Mouse (Mus musculus) kidney, postnatal 0 days (tissue): ENCODE measurements around the gene Gstt4. TPM values are rescaled to one million over a fixed set of nuclear protein-coding genes. Genes with fewer than 3 reads are reported as not detected.

Experiments used
- ATAC-seq: fragments of 200-750 bp; cut with Nextera tagmentation; replicated peaks from 2 replicates; pipeline ENCODE4 v1.8.0; 2017; ENCODE audit warnings: low read depth, moderate number of reproducible peaks, moderate TSS enrichment, moderate library complexity; ENCODE audit not compliant: low FRiP score
- DNase-seq: peaks from one replicate; pipeline ENCODE4 v3.0.0-alpha.2; 2016; ENCODE audit warnings: low spot score
- H3K27ac ChIP-seq: fragments of 300-500 bp; sonication (generic); 2 replicates; pipeline ENCODE4 v1.5.1; 2014; ENCODE audit warnings: mild to moderate bottlenecking
- H3K27me3 ChIP-seq: fragments of 300-500 bp; sonication (generic); 2 replicates; pipeline ENCODE4 v1.6.1; 2014; ENCODE audit warnings: low read length, mixed read lengths; ENCODE audit not compliant: insufficient read depth
- H3K36me3 ChIP-seq: fragments of 300-500 bp; sonication (generic); 2 replicates; pipeline ENCODE4 v1.6.1; 2014; ENCODE audit warnings: low read length, mixed read lengths; ENCODE audit not compliant: insufficient read depth
- H3K4me1 ChIP-seq: fragments of 300-500 bp; sonication (generic); replicated peaks from 2 replicates; pipeline ENCODE4 v1.6.1; 2014; ENCODE audit warnings: antibody characterized with exemption, low read length, mixed read lengths; ENCODE audit not compliant: insufficient read depth
- H3K4me2 ChIP-seq: fragments of 300-500 bp; sonication (generic); 2 replicates; pipeline ENCODE4 v1.6.1; 2014; ENCODE audit warnings: mild to moderate bottlenecking, low read length, moderate library complexity, mixed read lengths
- H3K4me3 ChIP-seq: fragments of 300-500 bp; sonication (generic); replicated peaks from 2 replicates; pipeline ENCODE4 v1.5.1; 2014; ENCODE audit warnings: low read depth, low read length
- H3K9ac ChIP-seq: fragments of 300-500 bp; sonication (generic); 2 replicates; pipeline ENCODE4 v1.6.1; 2014; ENCODE audit warnings: low read depth, low read length
- H3K9me3 ChIP-seq: fragments of 300-500 bp; sonication (generic); replicated peaks from 2 replicates; pipeline ENCODE4 v1.6.1; 2016; ENCODE audit warnings: low read length, inconsistent platforms, mixed read lengths
- CTCF ChIP-seq: IDR thresholded peaks from 2 replicates; pipeline ENCODE4 v1.5.1; 2016; ENCODE audit warnings: antibody characterized with exemption, low read depth, mild to moderate bottlenecking, moderate library complexity
- WGBS: fragments of 180-500 bp; shearing (Covaris S2); extraction: QIAGEN DNeasy Blood & Tissue Kit; methylation state at CpG from one replicate; pipeline ENCODE4 v1.1.7; 2014; 5-methylcytosine and 5-hydroxymethylcytosine counted together
- polyA plus RNA-seq: library from polyadenylated mRNA; unstranded; fragments of >200 nt; fragmentation: Nextera tagmentation; extraction: Ambion mirVana; gene quantifications from 2 replicates; pipeline ENCODE4 v1.2.1, GENCODE M21; 2015

Gene Gstt4
- polyA plus RNA-seq, 1 experiment from 2014 or later = not detected

DNA sequence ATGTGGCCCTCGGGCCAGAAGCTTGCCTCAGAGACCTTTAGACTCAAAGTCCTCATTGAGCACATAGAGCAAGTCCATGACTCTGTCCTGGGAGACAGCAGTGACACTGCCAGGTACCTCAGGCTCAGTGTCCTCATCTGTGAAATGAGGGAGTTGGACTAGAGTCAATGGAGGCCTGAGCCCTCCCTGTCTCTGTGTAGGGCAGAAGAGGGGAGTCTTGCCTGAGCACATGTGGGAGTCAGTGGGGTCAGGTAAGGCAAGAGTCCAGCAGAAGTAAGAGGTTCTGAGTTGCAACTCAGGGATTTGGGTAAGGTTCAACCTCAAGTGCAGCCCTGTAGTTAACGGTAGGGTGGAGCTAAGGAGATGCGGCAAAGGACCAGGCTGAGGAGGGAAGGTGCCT lies 34.6 kb upstream of the Gstt4 start:
- H3K9ac ChIP-seq = no peak overlapping the region
- no peak for DNase-seq
- H3K4me3 ChIP-seq = no peak overlapping the region
- no peak overlapping the region for H3K4me2 ChIP-seq
- WGBS = 79% methylated on average over 3 of the region's 3 CpGs
- ATAC-seq = no peak
- H3K4me1 ChIP-seq = peaks cover 11% of the 10 kb centered on the region; the same call in 1 of the 2 replicates
- no peak overlapping the region for H3K27ac ChIP-seq
- H3K27me3 ChIP-seq = no peaks in the 10 kb centered on the region
- peaks cover 5% of the 10 kb centered on the region; the same call in 1 of the 2 replicates for H3K36me3 ChIP-seq
- no peak for TF ChIP-seq CTCF
- H3K9me3 ChIP-seq = no peaks in the 10 kb centered on the region

DNA sequence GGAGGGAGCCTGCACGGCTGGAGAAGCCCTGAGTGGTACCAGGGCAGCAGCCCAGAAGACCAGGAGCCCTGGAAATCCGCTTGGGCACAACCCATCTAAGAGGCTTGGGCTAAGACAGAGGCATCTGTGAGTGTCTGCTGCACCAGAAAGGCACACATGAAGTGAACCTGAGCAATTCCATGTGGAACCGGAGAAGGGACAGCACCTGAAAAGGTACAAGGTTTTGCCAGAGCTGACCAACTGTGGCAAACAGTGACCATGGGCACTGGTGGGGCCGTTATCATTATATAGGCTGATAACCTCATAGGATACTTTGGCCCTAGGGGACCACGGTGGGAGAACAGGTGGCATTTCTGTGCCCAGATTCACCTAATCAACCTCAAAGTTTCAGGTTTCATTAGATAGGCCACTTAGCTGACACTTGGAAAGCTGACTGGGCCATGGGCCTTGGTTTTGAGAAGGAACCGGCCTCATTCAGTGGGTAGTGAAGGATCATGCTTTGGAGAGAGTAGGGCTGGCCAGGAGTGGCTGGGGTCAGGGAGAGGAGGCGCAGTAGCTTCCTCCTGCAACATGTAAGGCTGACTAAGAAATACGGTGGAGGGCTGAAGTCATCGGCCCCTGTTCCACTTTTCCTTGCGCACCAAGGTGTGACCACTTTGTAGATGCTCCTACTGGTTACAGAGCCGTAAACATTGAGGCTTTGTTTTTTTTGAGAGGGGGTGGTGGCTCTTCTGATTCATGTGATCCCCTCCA lies 34.0 kb upstream of the Gstt4 start:
- H3K4me2 ChIP-seq = no peak overlapping the region
- H3K36me3 ChIP-seq = peaks cover 5% of the 10 kb centered on the region; the same call in 1 of the 2 replicates
- no peak overlapping the region for H3K27ac ChIP-seq
- TF ChIP-seq CTCF = no peak
- ATAC-seq (no peak), DNase-seq (no peak)
- WGBS = 70% methylated on average over 11 of the region's 11 CpGs
- H3K4me1 ChIP-seq = peaks cover 11% of the 10 kb centered on the region; the same call in 1 of the 2 replicates
- H3K9me3 ChIP-seq = no peaks in the 10 kb centered on the region
- H3K4me3 ChIP-seq = no peak overlapping the region
- H3K27me3 ChIP-seq = no peaks in the 10 kb centered on the region
- H3K9ac ChIP-seq = no peak overlapping the region

DNA sequence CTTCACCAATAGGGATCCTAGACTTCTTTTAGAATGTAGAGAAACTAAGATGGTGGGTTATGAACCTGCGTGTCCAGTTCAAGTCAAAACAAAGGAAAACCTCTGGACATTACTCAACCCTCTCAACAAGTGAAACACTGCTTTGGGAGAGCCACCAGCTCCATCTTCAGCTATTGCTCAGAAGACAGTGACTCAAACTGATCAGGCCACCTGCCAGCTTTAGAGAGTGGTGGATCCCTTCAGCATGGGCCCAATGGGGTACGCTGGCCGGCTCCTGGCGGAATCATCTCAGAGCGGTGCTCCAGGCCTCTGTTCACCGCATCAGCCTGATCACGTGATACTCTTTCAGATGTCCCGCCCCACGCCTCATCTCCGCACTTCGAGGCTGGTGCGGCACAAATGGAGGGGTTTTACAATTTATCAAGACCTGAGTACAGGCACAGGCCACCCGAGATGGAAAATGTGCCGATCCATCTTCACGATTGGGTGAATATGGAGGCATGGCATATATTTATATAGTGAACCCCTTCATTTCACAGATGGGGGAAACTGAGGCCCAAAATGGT lies 33.2 kb upstream of the Gstt4 start:
- H3K4me3 ChIP-seq = no peak overlapping the region
- H3K9ac ChIP-seq = no peak overlapping the region
- peaks cover 5% of the 10 kb centered on the region; the same call in 1 of the 2 replicates for H3K36me3 ChIP-seq
- no peak overlapping the region for H3K27ac ChIP-seq
- ATAC-seq = no peak
- no peaks in the 10 kb centered on the region for H3K9me3 ChIP-seq
- 90% methylated on average over 15 of the region's 15 CpGs for WGBS
- TF ChIP-seq CTCF = no peak
- peaks cover 11% of the 10 kb centered on the region; the same call in 1 of the 2 replicates for H3K4me1 ChIP-seq
- no peak overlapping the region for H3K4me2 ChIP-seq
- no peaks in the 10 kb centered on the region for H3K27me3 ChIP-seq
- DNase-seq = no peak

DNA sequence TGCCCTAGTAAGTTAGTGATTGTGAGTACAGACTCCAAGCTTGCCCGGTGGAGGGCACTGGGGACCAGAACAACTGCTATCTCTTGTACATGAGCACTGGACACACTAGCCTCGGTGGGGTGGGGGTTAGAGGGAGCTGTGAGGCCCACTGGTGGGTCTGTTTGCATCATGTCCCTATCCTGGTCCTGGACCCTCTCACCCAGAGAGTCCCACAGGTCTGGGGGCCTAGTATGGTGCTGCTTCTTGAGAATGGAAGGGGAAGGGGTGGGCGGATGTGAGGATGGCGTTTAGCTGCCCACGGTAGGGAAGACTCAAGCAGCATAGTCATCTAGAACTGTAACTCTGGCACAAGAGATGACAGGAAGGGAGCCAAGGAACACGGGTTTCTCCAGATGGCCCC lies 32.4 kb upstream of the Gstt4 start:
- 87% methylated on average over 6 of the region's 6 CpGs for WGBS

DNA sequence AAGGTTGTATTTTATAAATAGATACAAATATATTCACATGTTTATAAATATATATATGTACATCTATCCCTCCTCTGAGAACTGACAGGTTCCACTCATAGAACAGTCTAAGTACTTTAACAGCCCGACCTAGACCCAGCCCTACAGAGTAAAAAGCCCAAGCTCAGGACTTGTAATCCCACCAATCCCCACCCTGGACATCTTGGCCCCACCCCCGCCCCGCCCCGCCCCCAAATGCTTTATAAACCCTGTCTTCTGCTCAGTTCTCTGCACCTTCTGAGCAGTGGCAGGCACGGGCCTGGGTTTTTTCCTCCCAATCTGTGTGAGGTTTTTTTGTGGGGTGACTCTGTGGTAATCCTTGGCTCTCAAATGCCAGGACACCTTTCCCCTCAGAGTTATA lies 31.8 kb upstream of the Gstt4 start:
- no peak for TF ChIP-seq CTCF
- H3K4me1 ChIP-seq = peaks cover 9% of the 10 kb centered on the region; the same call in 1 of the 2 replicates
- ATAC-seq (no peak), DNase-seq (no peak)
- no peak overlapping the region for H3K4me3 ChIP-seq
- no peaks in the 10 kb centered on the region for H3K27me3 ChIP-seq
- no peak overlapping the region for H3K9ac ChIP-seq
- 42% methylated on average over 5 of the region's 5 CpGs for WGBS
- peaks cover 5% of the 10 kb centered on the region; the same call in 1 of the 2 replicates for H3K36me3 ChIP-seq
- H3K27ac ChIP-seq = no peak overlapping the region
- H3K4me2 ChIP-seq = no peak overlapping the region
- H3K9me3 ChIP-seq = no peaks in the 10 kb centered on the region

More for the DNA sequence above, 32.4 kb upstream of the Gstt4 start:
- DNase-seq (no peak), ATAC-seq (no peak)
- Histone ChIP-seq H3K4me2 (no peak overlapping the region), H3K9ac (no peak overlapping the region), H3K9me3 (no peaks in the 10 kb centered on the region), H3K4me3 (no peak overlapping the region), H3K4me1 (peaks cover 11% of the 10 kb centered on the region; the same call in 1 of the 2 replicates), H3K36me3 (peaks cover 5% of the 10 kb centered on the region; the same call in 1 of the 2 replicates), H3K27ac (no peak overlapping the region), H3K27me3 (no peaks in the 10 kb centered on the region)
- no peak for TF ChIP-seq CTCF

DNA sequence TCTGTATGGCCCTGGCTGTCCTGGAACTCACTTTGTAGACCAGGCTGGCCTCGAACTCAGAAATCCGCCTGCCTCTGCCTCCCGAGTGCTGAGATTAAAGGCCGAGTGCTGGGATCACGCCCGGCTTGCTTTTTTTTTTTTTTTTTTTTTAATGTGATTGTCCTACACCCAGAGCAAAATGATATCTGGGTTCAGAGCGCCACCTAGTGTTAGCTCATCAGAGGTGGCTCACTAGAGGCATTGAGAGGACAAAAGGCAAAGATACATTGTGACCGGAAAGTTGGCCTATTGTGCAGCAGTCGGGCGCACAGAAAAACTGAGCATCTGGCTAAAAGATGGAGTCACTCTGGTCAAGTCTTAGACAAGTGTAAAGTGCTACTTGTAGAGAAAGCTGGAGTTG lies 31.1 kb upstream of the Gstt4 start:
- WGBS = 34% methylated on average over 10 of the region's 10 CpGs
- no peak overlapping the region for H3K27ac ChIP-seq
- no peak overlapping the region for H3K4me2 ChIP-seq
- peak; percentile 78 for TF ChIP-seq CTCF
- no peaks in the 10 kb centered on the region for H3K9me3 ChIP-seq
- no peaks in the 10 kb centered on the region for H3K27me3 ChIP-seq
- ATAC-seq = peak; percentile 33; the same call in 1 of the 2 replicates
- peaks cover 3% of the 10 kb centered on the region; the same call in 1 of the 2 replicates for H3K4me1 ChIP-seq
- no peak overlapping the region for H3K9ac ChIP-seq
- peaks cover 5% of the 10 kb centered on the region; the same call in 1 of the 2 replicates for H3K36me3 ChIP-seq
- DNase-seq = peak; percentile 81
- H3K4me3 ChIP-seq = no peak overlapping the region
